9 mouse cellular contexts compared by ENCODE assay signal in genomic region chr7:142672120-142672519, GRCm38 (mm10). TPM values are rescaled to one million over a fixed set of nuclear protein-coding genes. Genes with fewer than 3 reads are reported as not detected.
DNase-seq lines count a peak whose midpoint lies in the region; ATAC-seq lines count a peak whose summit lies in the region.
"Had no signal": no experiment of that assay in that cellular context is flagged by ENCODE, and none has a peak within 500 bp of the region (broad histone marks: within the 10 kb centered on the region; RNA-seq: fewer than 3 reads in every experiment).

No protein-coding gene starts in this region.

- ATAC-seq in hindbrain, embryonic 16.5 days: no peak; the same call in 1 of the 2 replicates
- peak; percentile 28 for ATAC-seq in activated CD4-positive, CD25-positive, alpha-beta regulatory T cell, adult 4 months
- ATAC-seq in forebrain, embryonic 14.5 days: peak; percentile 42; the same call in 1 of the 2 replicates
- peak; percentile 63 for ATAC-seq in megakaryocyte, adult 5-6 weeks (ENCODE audit: poor library complexity, severe bottlenecking)

- H3K4me1 ChIP-seq in hindbrain, embryonic 10.5 days (replicated peaks): 0 out of 2 replicates have a peak, but pooled peaks cover 3% of the 10 kb centered on the region
- no peaks in the 10 kb centered on the region for H3K4me1 ChIP-seq in hindbrain, embryonic 16.5 days (ENCODE audit: control insufficient read depth, insufficient read depth, low read depth, low read length)
- no peaks in the 10 kb centered on the region for H3K4me1 ChIP-seq in forebrain, embryonic 14.5 days (ENCODE audit: control insufficient read depth, insufficient read depth, low read length)

- 18% methylated on average over 4 of the region's 4 CpGs for WGBS in hindbrain, embryonic 10.5 days
- WGBS in hindbrain, embryonic 16.5 days: 16% methylated on average over 4 of the region's 4 CpGs
- WGBS in forebrain, embryonic 14.5 days: 8% methylated on average over 4 of the region's 4 CpGs

- no peak overlapping the region for H3K4me2 ChIP-seq in hindbrain, embryonic 16.5 days (ENCODE audit: low read length)
- H3K4me2 ChIP-seq in forebrain, embryonic 14.5 days (ENCODE audit: low read length): no peak overlapping the region

- H3K27me3 ChIP-seq in hindbrain, embryonic 10.5 days (ENCODE audit: insufficient read depth, poor library complexity, severe bottlenecking): peaks cover 6% of the 10 kb centered on the region
- no peaks in the 10 kb centered on the region for H3K27me3 ChIP-seq in hindbrain, embryonic 16.5 days (replicated peaks; ENCODE audit: control insufficient read depth, insufficient read depth, low read length)
- no peaks in the 10 kb centered on the region for H3K27me3 ChIP-seq in forebrain, embryonic 14.5 days (replicated peaks; ENCODE audit: control insufficient read depth, insufficient read depth, low read length)

- H3K36me3 ChIP-seq in hindbrain, embryonic 10.5 days: peaks cover 15% of the 10 kb centered on the region
- H3K36me3 ChIP-seq in hindbrain, embryonic 16.5 days (ENCODE audit: control insufficient read depth, insufficient read depth, low read length): no peaks in the 10 kb centered on the region
- no peaks in the 10 kb centered on the region for H3K36me3 ChIP-seq in forebrain, embryonic 14.5 days (ENCODE audit: control insufficient read depth, insufficient read depth, low read length)

- H3K27ac ChIP-seq in hindbrain, embryonic 10.5 days: no peak overlapping the region
- no peak overlapping the region for H3K27ac ChIP-seq in hindbrain, embryonic 16.5 days (ENCODE audit: low read depth, low read length)
- H3K27ac ChIP-seq in forebrain, embryonic 14.5 days (ENCODE audit: low read depth, low read length): no peak overlapping the region

- no peak overlapping the region for H3K4me3 ChIP-seq in hindbrain, embryonic 10.5 days
- H3K4me3 ChIP-seq in hindbrain, embryonic 16.5 days (ENCODE audit: low read length): no peak overlapping the region
- no peak overlapping the region for H3K4me3 ChIP-seq in forebrain, embryonic 14.5 days (ENCODE audit: low read depth, low read length)

- H3K9ac ChIP-seq in hindbrain, embryonic 16.5 days (ENCODE audit: low read depth, low read length): no peak overlapping the region
- no peak overlapping the region for H3K9ac ChIP-seq in forebrain, embryonic 14.5 days (ENCODE audit: low read length)

- peak; percentile 44 for DNase-seq in hindbrain, embryonic 10.5 days (ENCODE audit: low spot score)
- DNase-seq in B cell, adult 2 months: peak; percentile 35 to 48
- DNase-seq in forebrain, embryonic 14.5 days (ENCODE audit: low spot score): peak; percentile 78
- peak; percentile 36 to 67 for DNase-seq in layer of hippocampus, adult 8-10 months (ENCODE audit: low spot score in 2 of 2)
- no peak for DNase-seq in gastrocnemius, postnatal 25 days

- peaks cover 43% of the 10 kb centered on the region for H3K9me3 ChIP-seq in hindbrain, embryonic 10.5 days
- H3K9me3 ChIP-seq in hindbrain, embryonic 16.5 days (ENCODE audit: control insufficient read depth, low read length): no peaks in the 10 kb centered on the region; the same call in 1 of the 2 replicates
- peaks cover 7% of the 10 kb centered on the region; the same call in 1 of the 2 replicates for H3K9me3 ChIP-seq in forebrain, embryonic 14.5 days (replicated peaks; ENCODE audit: control insufficient read depth, low read length)

RNA-seq across cellular contexts. Expression of gene Gm49394, which starts 2.4 kb away (rescaled TPM):
- not detected in 2 replicates for polyA plus RNA-seq in hindbrain, embryonic 10.5 days (2016; fragmentation: Nextera tagmentation; extraction: Ambion mirVana)
- 0.11 TPM in 1 of 2 replicates, not detected in the other for polyA plus RNA-seq in hindbrain, embryonic 16.5 days (2015; fragmentation: Nextera tagmentation; extraction: Ambion mirVana)
- polyA plus RNA-seq in activated CD4-positive, CD25-positive, alpha-beta regulatory T cell, adult 4 months (2017; shearing (Covaris generic)): not detected
- not detected in 2 replicates for polyA plus RNA-seq in forebrain, embryonic 14.5 days (2014; fragmentation: Nextera tagmentation; extraction: Ambion mirVana)
- under 1 TPM in 1 of 4 experiments, not detected in 3; 0.30 TPM for total RNA-seq in layer of hippocampus, adult 8-10 months (2022)
- not detected in 2 replicates for total RNA-seq in megakaryocyte, adult 5-6 weeks (2015)
- total RNA-seq in megakaryocyte, adult 5-6 weeks (2017): not detected in 2 replicates
- total RNA-seq in gastrocnemius, postnatal 25 days (2021): under 1 TPM in 1 of 2 experiments, not detected in 1; 0.08 TPM
- polyA plus RNA-seq: neural tube, embryonic 14.5 days had no signal

RNA-seq across cellular contexts. Expression of gene Igf2, which starts 5.5 kb away (rescaled TPM):
- 219 and 247 TPM in 2 replicates for polyA plus RNA-seq in hindbrain, embryonic 10.5 days (2016; fragmentation: Nextera tagmentation; extraction: Ambion mirVana)
- 157 and 172 TPM in 2 replicates for polyA plus RNA-seq in hindbrain, embryonic 16.5 days (2015; fragmentation: Nextera tagmentation; extraction: Ambion mirVana)
- under 1 TPM in 1 of 2 experiments, not detected in 1; 0.24 TPM for polyA plus RNA-seq in activated CD4-positive, CD25-positive, alpha-beta regulatory T cell, adult 4 months (2017; shearing (Covaris generic))
- polyA plus RNA-seq in forebrain, embryonic 14.5 days (2014; fragmentation: Nextera tagmentation; extraction: Ambion mirVana): 74.0 and 89.8 TPM in 2 replicates
- total RNA-seq in layer of hippocampus, adult 8-10 months (2022): 10 to 100 TPM; 52.4 to 90.2 (median 73.6) TPM
- 0.05 TPM in 1 of 2 replicates, not detected in the other for total RNA-seq in megakaryocyte, adult 5-6 weeks (2015)
- not detected in 2 replicates for total RNA-seq in megakaryocyte, adult 5-6 weeks (2017)
- total RNA-seq in gastrocnemius, postnatal 25 days (2021): 100 to 1,000 TPM; 251 to 313 TPM

Comparison
In these comparisons a context has a peak if more than half of its experiments do, and no peak if none do; other contexts are left out.
1. RNA of gene Igf2, which starts 5.5 kb away (polyA plus RNA-seq): 219 to 247 TPM in hindbrain, embryonic 10.5 days, 157 to 172 TPM in hindbrain, embryonic 16.5 days and 74.0 to 89.8 TPM in forebrain, embryonic 14.5 days; 0.24 TPM in activated CD4-positive, CD25-positive, alpha-beta regulatory T cell, adult 4 months; every median in the first group is over 10 times any median in the second.